Mouse (Mus musculus): ENCODE measurements at regions not wholly inside any gene's neighbourhood (a gene's known extent, or its start where the extent isn't known, plus 50 kb on each side); places are given as distances from the start of the nearest gene placed in this dataset.
"Not testable (repeated sequence)": the region's sequence is repeated elsewhere in the genome, so short reads cannot be mapped to it uniquely, and the experiment has no call there.

DNA sequence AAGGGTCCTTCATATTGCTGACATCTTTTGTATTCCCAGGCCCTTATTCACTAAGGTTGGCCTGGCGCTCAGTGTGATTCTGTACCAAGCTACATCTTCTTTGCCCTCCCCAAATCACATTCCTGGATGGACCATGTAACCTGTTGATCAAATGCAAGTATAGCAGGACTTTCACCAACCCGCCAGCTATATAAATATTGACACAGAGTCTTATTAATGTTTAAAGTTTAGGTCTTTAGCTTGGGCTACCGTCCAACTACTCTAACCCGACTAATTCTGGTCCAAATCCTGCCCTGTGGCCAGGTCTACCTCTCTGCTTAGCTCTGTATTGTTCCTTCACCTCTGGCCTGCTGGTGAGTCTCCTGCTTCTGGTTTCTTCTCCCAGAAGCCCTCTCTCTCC is 131.2 kb upstream of the Lnx1 start:
- intact Hi-C loops (cut with DNase I): no loop called here
- no peak for DNase-seq

DNA sequence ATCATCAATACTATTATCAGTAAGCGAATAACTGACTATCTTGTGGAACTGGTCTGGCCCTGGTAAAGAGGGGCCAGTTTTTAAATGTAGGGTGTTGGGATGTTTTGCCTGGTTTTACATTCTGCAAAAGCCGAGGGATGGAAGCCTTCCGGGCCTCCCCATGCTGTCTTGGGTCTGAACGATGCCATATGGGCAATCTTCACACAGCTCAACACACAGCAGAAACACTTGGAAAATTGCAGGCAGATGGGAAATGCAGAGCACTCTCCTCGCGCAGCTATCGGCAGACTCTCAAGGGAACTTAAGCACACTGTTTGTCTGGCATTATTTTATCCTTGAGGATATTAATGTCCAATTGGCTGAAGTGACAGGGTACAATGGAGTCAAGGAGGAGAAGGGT is 129.3 kb upstream of the Lnx1 start:
- no peak for DNase-seq
- intact Hi-C loops (cut with DNase I): no loop called here

DNA sequence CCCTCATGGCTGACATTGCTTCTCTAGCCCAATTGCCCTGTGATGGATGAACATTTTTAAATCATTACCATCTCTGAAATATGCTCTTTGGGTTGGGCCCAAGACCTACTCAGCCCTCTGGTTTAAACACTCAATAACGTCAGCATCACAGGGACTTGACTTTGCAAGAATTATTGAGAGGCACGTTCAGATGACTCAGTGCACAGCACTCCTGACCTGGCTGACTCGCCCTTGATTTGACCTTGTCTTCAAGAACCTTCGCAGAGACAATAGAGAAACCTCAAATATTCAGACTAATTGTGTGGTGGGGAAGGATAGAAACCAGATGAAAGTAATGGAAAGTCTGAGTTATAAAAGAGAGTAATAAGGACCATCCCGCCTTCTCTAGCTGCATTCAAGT is 127.9 kb upstream of the Lnx1 start:
- DNase-seq: no peak
- intact Hi-C loops (cut with DNase I): no loop called here

DNA sequence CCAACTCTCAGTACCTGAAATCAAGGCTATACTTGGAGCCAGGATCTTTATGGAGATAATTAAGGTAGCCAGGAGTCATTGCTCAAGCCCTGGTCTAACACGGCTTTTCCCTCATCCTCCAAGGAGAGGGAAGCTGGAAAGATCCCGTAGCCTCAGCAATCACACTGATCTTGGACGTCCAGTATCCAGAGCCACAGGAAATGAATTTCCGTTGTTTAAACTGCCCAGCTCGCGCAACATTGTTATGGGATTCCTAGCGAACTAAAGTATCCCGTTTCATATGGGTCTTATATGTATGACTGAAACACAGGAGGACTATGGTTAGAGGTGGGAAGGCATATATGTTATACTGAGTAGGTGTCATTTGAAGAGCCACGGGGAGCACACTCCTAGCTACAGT is 126.3 kb upstream of the Lnx1 start:
- DNase-seq: no peak
- intact Hi-C loops (cut with DNase I): no loop called here

DNA sequence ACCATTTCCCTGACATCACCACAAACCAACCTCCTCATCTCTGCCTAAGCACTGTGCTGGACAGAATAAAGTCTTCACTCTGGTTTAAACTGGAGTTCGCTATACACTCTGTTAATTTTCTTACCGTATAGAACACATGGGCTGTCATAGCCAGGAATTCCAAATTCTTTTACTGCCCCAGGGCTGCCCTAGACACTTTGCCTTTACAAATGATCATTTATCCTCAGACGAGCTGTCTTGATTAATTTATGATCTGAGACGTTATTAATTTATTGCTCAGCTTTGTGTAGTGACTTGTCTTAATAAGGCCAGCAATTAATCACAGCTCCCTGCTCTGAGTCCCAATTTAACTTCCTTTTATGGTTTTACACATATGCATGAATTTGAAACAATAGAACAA is 125.2 kb upstream of the Lnx1 start:
- no peak for DNase-seq
- intact Hi-C loops (cut with DNase I): no loop called here

DNA sequence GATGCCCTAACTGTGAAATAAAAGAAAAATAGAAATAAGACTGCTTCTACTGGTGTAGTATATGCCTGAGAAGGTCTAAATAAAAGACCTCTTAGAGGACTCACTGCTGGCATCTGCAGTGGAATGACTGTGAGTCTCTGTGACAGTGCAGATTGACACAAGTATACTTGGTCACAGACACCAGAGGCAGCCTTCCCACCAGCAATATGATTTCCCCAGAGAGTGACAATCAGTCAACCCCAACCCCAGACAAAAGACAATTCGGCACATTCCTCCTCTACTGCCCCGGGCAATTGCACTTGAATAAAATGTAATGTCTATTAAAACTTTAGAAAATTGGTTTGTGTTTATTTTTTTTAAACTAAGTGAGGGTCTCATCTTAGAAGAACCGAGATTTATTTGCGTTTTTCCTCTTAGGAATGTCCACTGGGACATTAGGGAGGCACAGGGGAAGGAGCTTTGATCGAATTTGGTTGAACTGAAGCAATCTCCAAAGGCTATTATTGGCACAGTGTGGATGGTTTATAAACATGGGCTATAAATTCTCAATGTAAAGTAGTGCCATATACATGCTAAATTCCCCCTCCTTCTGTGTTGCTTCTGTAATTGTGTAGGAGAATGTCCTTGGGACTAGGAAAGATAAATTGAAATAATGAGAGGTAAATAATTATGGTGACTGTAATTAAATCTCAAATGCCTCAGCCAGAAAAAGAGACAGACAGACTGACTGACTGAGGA is 123.0 kb upstream of the Lnx1 start:
- intact Hi-C loops (cut with DNase I): no loop called here

DNA sequence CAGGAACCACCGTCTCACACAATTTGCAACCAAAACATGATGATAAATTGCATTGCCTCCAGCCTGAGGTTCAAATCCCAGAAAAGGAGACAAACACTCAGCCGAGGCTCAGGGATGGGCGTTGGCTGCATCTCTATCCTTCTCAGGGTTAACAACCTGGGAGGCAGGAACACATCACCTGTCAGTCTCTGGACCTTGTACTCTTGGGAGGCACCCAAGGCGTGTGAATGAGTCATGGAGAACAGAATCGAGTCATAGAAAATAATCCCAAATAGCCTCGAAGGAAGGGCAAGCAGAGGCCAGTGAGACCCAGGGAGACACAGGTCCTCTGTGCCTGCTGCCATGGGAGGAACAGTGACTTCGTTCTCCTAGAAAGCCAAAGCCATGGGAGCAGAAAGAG is 121.0 kb upstream of the Lnx1 start:
- DNase-seq: no peak
- intact Hi-C loops (cut with DNase I): no loop called here

More for the DNA sequence above, 123.0 kb upstream of the Lnx1 start:
- DNase-seq: no peak

DNA sequence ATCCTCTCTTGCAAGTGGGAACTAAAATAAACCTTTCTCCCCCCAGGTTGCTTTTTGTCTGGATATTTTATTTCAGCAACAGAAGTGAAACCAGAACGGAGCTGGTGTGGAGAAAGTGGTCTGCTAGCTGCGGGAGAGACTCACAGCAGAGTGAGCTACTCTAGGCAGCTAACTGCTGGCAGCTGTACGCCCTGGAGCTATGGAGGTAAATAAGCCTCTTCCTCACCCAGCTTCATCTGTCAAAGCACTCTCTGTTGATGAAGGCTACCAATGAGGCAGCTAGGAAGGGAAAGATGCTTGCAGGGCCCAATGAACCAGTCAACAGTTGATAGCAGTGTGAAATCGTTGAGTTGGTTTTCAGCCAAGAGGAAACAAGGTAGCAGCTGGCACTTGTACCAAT is 119.3 kb upstream of the Lnx1 start:
- no peak for DNase-seq
- intact Hi-C loops (cut with DNase I): no loop called here

DNA sequence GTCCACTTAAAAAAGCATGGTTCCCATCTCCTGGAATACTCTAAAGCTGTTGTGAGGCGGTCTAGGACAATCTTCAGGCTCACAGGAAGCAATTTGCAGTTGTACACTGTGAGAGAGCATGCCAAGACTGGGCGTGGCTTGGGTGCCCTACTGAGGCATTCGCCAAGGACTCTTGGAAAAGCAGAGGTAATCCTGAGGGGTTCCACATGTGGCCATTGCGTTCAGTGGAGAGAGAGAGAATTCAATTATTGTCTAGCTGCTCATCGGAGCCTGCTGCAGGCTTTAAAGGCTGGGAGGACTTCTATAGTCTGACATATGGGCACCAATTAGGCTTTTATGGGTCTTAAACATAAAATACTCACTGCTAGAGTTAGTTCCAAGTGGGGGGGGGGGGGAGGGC is 113.8 kb upstream of the Lnx1 start:
- intact Hi-C loops (cut with DNase I): no loop called here
- no peak for DNase-seq

DNA sequence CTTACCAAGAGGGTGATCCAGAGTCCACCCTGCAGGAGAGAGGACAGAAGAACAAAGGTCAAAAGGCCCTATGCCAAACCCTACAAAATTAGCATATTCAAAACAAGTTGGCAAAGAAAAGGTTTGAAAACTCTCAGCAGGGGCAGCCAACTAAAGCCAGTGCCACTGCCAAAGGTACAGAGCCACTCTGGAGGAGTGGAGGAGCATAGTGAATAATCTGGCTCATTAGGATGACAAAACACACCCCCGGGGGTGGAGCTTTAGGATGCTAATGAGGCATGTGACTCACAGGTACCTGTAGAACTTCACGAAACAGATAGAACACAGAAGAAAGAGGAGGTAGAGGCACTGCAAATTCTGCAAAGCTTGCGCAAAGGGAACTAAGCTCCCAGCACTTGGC is 110.7 kb upstream of the Lnx1 start:
- no peak for DNase-seq
- intact Hi-C loops (cut with DNase I): no loop called here

DNA sequence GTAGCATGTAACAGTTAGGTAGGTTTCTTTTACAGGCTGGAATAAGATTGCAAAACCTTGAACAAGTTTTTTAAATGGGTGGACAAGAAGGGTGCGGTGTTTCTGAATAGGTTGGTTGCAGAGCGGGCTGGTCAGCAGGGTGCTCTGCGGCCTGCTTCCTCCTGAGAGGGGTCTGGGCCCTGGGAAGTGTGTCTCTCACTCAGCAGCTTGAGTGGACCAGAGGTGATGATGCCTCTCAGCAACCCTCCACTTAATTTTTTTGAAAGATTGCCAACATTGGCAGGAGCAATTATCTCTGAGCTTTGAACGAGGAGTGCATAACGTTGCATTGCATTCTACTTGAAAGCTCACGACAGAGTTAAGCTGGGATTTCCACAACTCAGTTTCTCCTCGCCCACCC is 108.3 kb upstream of the Lnx1 start:
- DNase-seq: no peak
- intact Hi-C loops (cut with DNase I): no loop called here

DNA sequence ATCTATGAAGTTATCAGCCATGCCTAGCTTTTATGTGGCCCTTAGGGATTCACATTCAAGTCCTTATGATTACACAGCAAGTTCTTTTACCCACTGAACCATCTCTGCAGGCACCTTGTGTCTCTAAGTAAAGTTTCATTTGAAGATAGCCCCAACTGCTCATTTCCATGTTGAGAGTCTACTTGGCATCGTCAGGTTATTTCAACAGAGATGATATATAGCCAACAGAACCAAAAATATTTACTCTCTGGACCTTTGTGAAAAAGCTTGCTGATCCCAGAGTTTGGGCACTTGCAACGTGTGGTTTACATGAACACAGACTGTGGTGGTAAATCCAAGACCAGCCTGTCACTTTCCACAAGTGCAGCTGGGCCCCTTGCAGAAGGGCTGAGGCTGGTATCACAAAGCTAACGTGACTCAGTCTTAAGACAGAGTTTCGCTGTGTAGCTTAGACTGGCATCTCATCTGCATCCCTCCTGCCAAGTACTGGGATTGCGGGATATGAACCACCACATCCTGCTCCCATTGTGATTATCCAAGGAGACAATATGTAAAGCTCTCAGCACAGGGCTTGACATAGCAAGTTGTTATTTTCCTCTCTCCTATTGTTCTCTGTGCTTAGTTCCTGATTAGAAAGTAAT is 105.0 kb upstream of the Lnx1 start:
- no peak for DNase-seq
- intact Hi-C loops (cut with DNase I): no loop called here

DNA sequence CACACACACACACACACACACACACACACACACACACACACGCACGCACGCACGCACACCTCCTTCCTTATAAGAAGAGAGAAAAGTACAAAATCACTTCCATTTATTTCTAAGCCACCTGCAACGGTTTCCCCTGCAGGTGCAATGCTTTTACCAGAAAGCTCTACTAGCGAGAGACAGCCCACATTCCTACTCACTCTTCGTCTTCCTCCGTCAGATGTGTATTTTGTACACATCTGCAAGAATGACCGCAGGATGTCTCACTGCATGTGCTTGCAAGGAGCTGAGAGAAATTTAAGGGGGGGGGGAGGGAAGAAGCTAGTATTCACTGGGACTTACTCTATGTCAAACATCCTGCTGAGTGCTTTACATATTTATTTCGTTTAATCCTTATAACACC is 99.2 kb upstream of the Lnx1 start:
- intact Hi-C loops (cut with DNase I): no loop called here
- DNase-seq: no peak

DNA sequence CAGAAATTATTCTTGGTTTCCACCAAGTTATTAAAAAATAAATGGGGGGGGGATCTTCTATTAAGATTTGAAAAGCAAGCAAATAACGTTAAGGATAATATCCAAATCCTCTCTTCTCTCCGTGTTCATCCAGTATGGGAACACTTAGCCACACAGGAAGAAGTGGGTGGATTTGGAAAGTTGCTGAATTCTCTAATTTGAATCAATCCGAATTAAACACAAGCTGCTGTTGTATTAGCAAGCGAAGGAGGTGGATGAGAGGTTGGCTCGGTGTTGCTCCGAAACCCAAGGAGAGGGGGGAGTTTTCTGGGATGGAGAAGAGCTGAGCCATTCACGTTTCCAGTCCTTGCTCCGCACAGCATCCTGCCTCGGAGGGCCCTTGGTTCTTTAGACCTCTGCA is 97.6 kb upstream of the Lnx1 start:
- intact Hi-C loops (cut with DNase I): no loop called here

DNA sequence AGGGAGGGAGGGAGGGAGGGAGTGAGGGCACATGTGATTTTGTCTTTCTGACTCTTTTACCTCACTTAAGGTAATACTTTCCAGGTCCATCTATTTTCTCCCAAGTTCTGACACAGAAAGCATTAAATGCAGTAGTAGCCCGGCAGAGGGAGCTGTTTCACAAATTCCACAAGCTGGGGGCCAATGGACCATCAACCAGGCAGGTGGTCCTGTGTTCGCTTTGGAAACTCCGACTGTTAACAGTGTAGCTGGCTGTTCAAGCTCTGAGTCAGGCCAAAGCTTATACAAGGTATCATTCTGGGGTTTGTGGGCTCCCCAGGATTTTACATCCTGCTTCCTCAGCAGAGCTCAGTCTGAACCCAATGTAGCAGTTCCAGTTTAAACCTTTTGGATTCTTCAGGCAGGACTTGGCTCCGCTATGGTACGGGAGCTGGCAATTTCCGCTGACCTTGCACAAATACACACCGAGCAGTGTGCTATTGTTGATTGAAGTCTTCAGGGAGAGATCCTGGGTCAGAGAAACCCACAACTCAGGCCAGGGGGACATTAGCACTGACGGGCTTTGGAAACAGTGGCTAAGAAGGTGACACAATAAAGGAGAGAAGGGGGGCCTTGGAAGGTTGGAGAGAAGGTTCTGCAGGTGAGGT is 93.8 kb upstream of the Lnx1 start:
- DNase-seq: peak in 1 of 2 experiments; percentile 38
- intact Hi-C loops (cut with DNase I): no loop called here

More for the DNA sequence above, 97.6 kb upstream of the Lnx1 start:
- no peak for DNase-seq

DNA sequence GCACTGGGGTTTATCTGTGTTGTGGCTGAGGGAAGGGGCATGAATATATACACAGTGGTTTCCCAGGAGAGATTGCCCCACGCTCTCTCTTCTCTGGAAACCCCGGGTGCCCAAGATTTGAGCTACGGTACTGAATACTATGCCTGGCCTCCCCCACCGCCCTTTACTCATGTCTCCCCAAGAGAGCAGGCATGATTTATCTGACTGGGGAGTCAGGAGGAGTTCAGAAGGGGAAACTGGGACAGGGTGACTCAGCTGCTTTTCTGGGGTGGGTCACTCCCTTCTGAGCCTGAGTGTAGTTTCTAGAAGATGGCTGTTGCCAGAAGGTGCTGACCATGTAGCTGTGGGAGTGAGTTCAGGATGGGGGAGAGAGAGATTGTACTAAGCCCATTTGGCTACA is 92.0 kb upstream of the Lnx1 start:
- intact Hi-C loops (cut with DNase I): loop anchor here (5.0 kb wide), 1 partner anchor 358 kb away; the partner anchor contains the start of gene Pdgfra
- peak in 1 of 2 experiments; percentile 26 for DNase-seq

DNA sequence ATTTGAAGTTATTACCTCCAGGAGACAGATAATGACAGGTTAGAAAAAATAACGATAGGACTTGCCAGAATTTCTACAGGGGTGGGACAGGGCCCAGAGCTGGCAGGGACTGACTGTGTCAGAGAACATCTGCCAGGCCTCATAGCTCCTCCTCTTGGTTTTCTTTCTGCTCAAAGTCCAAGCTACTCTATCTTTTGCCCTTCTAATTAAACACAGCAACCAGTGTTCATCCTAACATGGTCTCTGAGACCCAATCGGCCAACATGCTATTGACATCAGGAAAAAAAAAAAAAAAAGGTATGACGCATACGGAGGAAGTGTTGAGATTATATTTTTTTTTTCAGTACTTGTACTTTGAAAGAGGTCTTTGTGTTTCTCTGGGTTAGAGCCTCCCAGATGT is 90.7 kb upstream of the Lnx1 start:
- peak in 1 of 2 experiments; percentile 41 for DNase-seq
- intact Hi-C loops (cut with DNase I): loop anchor here (5.0 kb wide), 1 partner anchor 359 kb away; the partner anchor contains the start of gene Pdgfra

DNA sequence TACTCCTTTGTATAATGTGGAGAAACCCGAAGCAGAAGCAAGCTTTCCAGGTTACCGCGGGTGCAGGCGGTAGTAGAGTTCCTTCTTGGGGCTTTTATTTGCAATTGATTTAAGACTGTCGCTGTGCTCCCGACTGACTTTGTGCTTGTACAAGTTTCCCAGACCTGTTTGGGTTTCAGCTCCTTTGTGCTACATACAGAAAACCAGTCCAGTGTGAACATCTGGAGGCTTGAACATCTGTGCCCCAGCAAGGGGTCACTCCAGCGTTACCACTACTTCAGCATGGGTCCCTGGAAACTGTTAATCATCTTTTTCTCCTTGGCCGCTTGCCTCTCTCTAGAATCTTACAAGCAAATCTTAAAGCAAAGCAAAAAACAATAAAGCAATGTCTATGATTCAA is 90.2 kb upstream of the Lnx1 start:
- intact Hi-C loops (cut with DNase I): loop anchor here (5.0 kb wide), 1 partner anchor 359 kb away; the partner anchor contains the start of gene Pdgfra
- DNase-seq: no peak

DNA sequence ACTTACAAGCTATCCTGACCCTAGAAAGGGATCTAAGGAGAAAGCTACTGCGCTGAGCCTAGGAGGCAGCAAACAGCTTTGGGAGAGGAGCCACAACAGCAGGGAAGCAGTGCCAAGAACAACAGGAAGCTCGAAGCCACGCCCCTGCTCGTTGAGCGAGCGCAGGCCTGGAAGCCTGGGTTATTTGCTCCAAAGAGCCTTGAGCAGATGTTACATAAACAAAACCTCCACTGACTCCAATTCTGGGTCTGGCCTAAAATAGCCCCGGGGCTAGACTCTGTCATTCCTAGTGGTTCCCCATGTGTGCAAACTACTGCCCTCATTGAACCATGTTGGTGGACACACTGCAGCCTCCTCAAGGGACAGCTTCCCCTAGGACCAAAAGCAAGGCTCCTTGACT is 89.6 kb upstream of the Lnx1 start:
- peak; percentile 80 to 88 for DNase-seq
- intact Hi-C loops (cut with DNase I): loop anchor here (5.0 kb wide), 1 partner anchor 360 kb away; the partner anchor contains the start of gene Pdgfra

DNA sequence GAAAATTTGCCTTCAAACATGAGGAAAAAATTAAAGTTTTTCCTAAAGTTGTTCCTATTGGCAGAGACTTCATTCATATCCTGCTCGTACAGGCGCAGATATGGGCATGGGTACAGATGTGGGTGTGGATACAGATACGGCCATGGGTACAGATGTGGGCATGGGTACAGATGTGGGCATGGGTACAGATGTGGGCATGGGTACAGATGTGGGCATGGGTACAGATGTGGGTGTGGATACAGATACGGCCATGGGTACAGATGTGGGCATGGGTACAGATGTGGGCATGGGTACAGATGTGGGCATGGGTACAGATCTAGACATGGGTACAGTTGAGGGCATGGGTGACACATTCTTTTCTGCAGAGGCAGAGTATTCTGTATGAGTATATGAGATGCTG is 87.8 kb upstream of the Lnx1 start:
- not testable (repeated sequence) for DNase-seq
- intact Hi-C loops (cut with DNase I): loop anchor here (5.0 kb wide), 1 partner anchor 362 kb away; the partner anchor contains the start of gene Pdgfra

DNA sequence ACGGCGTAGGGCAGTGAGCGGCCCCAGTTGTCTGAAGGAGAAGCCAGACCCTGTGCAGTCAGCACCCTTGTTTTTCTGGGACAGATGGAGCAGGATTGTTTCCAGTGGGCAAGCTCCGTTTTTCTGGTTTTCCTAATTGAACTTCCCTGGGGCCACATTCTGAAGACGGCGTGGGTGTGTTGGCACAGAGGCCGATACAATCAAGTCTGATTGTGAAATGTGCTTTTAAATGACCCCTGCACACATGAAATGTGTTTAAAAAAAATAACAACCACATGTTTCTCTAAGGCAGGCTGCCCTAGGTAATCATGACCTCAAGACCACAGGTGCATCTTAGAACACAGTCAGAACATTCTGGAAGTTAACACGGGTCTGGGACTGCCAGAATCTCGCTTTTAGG is 81.2 kb upstream of the Lnx1 start:
- intact Hi-C loops (cut with DNase I): no loop called here

DNA sequence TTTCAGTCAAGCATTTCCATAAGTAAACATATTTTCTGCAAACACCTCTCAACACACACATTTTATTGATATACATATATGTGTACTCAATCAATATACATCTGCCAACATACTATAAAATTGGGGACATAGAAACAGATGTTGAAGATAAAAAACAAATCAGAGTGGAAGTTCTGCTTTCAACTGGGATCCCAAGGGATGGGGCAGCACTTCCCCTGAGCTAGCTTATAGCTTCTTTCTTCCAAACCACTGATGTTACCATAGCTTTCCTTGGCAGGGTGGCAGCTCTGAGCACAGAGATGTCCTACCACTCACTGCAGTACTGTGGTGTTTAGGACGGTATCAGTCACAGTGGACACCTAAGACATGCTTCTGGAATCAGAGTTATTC is 75.4 kb upstream of the Lnx1 start:
- no peak for DNase-seq
- intact Hi-C loops (cut with DNase I): no loop called here

More for the DNA sequence above, 81.2 kb upstream of the Lnx1 start:
- DNase-seq: peak; percentile 43 to 64
